Mouse (Mus musculus) splenic B cell, adult 2 months (primary cell): ENCODE data around the gene Gm14412.
"Not testable (repeated sequence)": the region's sequence is repeated elsewhere in the genome, so short reads cannot be mapped to it uniquely, and the experiment has no call there.

Experiments
- DNase-seq: peaks from one replicate; pipeline ENCODE4 v3.0.0-alpha.2; 2011; ENCODE audit warnings: low read depth, low spot score
- H3K27me3 ChIP-seq: 2 replicates; pipeline ENCODE4 v1.6.1; 2012; ENCODE audit warnings: mild to moderate bottlenecking, low read length, moderate library complexity, mixed read lengths; ENCODE audit not compliant: control insufficient read depth, poor library complexity, insufficient read depth, severe bottlenecking
- H3K36me3 ChIP-seq: 2 replicates; pipeline ENCODE4 v1.6.1; 2012; ENCODE audit warnings: mild to moderate bottlenecking, low read length, moderate library complexity, mixed read lengths; ENCODE audit not compliant: control insufficient read depth, poor library complexity, insufficient read depth, severe bottlenecking

Gm14412 gene

DNA sequence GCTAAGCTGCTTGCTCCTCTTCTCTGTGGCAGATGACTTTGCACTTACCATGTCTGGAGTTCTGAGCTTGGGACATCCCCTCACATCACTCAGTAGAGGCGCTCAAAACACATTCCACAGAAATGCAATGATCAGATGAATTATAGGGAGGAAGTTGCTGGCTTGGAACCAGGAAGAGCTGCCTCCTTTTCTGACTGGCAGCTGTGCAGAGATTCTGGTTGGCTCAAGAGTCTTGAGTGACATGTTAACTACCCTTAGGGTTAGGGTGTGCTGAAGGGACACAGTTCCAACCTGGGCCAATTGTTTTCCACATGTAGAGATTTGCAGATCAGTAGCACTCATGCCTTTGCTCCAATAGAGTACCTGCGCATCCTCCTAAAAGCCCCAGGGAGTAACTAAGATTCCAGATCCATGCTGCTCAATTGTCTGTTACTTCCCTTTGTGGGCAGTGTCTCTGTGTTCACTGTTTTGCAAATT is at the start of gene Gm14412:
Gene Gm14412, minus strand, starts transcription at position 51 of the 477 bp plus-strand sequence.
- not testable (repeated sequence) for DNase-seq, H3K36me3 ChIP-seq, H3K27me3 ChIP-seq

DNA sequence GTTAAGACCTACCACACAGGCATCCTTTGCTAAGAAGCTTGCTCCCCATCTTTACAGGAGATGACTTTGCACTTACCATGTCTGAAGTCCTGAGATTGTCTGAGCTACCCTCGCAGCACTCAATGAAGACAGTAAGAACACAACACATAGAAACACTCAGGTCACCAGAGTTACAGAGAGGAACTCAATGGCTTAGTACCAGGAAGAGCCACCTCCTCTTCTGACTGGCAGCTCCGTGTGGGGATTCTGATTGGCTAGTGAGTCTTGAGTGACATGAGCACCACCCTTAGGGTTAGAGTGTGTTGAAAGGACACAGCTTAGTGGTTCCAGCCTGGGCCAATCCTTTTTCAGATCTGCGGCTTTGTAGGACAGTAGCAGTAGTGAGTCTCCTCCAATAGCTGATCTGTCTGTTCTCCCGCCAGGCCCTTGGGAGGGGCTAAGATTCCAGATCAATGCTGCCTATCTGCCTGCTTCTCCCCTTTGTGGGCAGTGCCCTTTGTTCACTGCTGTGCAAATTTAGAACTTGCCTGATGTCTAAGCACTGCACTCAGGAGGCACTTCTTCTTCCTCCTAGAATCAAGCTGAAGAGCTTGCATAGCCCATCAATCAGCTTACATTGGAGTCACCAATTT is 5.7 kb upstream of the Gm14412 start:
- H3K36me3 ChIP-seq, H3K27me3 ChIP-seq, DNase-seq: not testable (repeated sequence)

DNA sequence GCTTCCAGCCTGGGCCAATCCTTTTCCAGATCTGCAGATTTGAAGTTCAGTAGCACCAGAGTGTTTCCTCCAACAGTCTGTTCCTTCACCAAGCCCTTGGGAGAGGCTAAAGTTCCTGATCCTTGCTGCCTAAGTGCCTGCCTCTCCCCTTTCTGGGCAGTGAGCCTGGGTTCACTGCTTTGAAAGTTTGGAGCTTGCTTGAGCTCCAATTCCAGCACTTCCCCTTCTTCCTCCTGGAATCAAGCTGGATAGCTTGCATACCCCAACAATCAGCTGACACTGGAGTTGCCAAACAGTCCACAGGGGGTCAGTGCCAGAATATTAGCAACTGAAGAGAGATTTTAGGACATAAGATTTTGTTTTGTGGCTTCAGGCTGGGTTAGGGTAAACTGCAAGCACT is 2.7 kb downstream of the Gm14412 start:
- H3K27me3 ChIP-seq, H3K36me3 ChIP-seq, DNase-seq: not testable (repeated sequence)

DNA sequence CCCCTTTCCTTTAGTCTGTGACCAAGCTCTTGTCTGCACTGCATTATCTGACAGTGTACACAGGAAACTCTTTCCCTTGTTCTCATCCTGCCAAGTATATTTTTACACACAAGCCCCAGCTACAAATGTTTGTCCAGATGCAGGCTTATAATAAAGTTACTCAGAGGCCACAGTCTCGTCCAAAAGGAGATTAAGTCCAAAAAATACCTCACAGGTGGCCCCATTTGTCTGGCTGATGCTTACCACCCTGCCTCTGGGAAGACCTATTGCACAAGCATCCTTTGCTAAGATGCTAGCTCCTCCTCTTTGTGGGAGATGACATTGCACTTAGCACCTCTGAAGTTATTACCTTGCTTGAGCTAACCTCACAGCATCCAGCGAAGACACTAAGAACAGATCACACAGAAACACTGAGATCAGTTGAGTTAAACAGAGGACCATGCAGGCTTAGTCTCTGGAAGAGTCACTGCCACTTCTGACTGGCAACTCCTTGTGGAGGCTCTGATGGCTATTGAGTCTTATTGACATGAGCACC is 3.3 kb downstream of the Gm14412 start:
- not testable (repeated sequence) for H3K36me3 ChIP-seq, DNase-seq, H3K27me3 ChIP-seq

DNA sequence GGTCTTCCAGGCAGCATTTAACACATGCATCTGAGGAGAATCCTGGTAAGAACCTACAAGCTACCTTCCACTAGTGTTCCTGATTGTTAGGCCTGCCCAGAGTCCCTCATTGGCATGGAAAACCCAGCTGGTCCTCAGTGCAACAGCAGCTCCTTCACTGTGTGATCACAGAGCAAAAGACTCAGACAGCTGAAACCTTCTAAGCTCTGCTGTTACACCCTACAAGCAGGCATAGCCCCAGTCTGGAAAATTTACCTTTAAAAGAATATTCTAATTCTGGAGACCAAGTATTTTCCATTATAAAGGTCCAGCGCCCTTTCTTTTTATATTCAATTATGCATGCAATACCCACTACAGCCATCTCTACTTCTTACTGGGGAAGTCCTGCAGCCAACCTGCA is 5.1 kb downstream of the Gm14412 start:
- DNase-seq = no peak
- Histone ChIP-seq H3K27me3 (no peaks in the 10 kb centered on the region), H3K36me3 (no peaks in the 10 kb centered on the region)

DNA sequence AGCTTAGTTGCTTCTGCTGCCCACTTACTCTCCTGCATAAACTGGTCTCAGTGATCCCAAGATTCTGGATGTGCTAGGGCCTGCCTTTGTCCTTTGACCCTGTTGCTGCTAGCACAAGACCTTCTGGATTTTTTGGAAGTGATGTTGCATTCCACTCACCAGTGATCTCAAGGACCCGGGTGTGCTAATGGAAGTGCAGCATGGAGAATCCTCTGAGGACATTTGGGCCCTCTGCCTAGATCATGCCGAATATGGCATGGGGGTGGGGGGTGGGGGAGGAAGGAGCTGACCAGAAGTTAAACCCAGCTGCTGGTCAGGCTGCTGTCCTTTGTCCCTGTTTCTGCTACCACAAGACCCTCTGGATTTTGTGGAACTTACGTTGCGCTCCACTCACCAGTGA is 14.5 kb downstream of the Gm14412 start:
- H3K27me3 ChIP-seq, H3K36me3 ChIP-seq, DNase-seq: not testable (repeated sequence)

DNA sequence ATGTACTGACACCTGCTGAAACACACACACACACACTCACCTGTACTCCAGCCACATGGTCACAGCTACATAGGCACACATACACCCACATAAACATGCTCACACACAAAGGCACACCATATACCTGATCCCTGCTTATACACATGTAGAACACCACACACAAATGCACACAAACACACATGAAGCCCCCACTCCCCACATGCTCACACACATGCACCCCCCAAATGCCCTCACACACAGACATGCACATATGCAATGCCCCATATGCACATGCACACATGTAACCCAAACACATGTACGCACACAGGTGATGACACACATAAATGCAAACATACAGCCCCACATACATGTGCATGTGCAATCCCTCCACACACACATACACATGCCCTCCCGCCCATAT is 19.1 kb downstream of the Gm14412 start:
- DNase-seq, H3K36me3 ChIP-seq, H3K27me3 ChIP-seq: not testable (repeated sequence)

DNA sequence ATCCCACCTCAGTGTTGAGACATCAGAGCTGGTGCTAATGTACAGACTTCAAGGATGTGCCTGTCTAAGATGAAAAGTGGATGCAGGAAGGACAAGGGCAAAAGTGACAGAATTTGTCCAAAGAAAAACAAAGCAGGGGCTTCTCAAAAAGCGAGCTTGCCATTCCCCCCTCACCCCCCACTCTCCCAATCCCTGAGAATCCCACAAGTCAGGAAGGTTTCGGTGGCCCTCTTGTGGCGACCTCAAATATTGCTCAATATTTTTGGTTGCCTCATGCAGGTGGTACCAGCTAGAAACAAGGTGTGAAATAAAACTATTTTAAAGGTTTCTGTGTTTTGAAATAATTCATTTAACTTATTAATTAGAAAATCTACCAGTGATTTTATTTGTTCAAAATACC is 40.4 kb downstream of the Gm14412 start:
- H3K36me3 ChIP-seq, DNase-seq, H3K27me3 ChIP-seq: not testable (repeated sequence)

DNA sequence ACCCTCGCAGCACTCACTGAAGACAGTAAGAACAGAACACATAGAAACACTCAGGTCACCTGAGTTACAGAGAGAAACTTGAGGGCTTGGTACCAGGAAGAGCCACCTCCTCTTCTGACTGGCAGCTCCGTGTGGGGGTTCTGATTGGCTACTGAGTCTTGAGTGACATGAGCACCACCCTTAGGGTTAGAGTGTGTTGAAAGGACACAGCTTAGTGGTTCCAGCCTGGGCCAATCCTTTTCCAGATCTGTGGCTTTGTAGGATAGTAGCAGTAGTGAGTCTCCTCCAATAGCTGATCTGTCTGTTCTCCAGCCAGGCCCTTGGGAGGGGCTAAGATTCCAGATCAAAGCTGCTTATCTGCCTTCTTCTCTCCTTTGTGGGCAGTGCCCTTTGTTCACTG is 46.4 kb downstream of the Gm14412 start:
- DNase-seq, H3K27me3 ChIP-seq, H3K36me3 ChIP-seq: not testable (repeated sequence)

DNA sequence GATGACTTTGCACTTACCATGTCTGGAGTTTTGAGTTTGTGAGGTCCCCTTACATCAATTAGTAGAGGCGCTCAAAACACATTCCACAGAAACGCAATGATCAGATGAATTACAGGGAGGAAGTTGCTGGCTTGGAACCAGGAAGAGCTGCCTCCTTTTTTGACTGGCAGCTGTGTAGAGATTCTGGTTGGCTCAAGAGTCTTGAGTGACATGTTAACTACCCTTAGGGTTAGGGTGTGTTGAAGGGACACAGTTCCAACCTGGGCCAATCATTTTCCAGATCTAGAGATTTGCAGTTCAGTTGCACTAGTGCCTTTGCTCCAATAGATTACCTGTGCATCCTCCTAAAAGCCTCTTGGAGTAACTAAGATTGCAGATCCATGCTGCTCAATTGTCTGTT is 51.9 kb downstream of the Gm14412 start:
- H3K36me3 ChIP-seq, DNase-seq, H3K27me3 ChIP-seq: not testable (repeated sequence)

DNA sequence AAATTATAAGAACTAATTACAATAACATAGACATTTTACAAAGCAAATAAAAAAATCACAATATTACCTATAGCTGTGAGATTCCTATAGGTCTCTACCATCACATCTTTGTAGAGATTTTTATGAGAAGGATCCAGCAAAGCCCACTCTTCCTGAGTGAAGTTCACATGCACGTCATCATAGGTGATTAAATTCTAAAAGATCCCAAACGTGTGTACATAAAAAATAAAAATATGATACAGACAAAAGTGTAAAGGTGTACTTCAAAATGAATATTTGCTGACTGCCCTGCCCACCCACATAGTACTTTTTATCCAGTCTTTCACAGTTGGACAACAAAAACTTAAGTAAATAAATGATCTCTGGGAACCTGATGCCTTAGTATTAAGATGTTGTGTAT is 57.2 kb downstream of the Gm14412 start, which contains the start of gene Gm14409:
Gene Gm14409, minus strand, starts transcription at position 101 of the 400 bp plus-strand sequence.
- H3K36me3 ChIP-seq, H3K27me3 ChIP-seq, DNase-seq: not testable (repeated sequence)
